Mouse (Mus musculus) megakaryocyte-erythroid progenitor cell, adult 5-6 weeks (primary cell): ENCODE results near the gene Unk. TPM values are rescaled to one million over a fixed set of nuclear protein-coding genes. Genes with fewer than 3 reads are reported as not detected.
A peak's percentile ranks its signal among the peaks of the same experiment; 100 is the strongest.
"Not testable (repeated sequence)": the region's sequence is repeated elsewhere in the genome, so short reads cannot be mapped to it uniquely, and the experiment has no call there.

Experiments
- ATAC-seq: replicated peaks from 2 replicates; pipeline ENCODE4 v1.8.0; 2016; ENCODE audit warnings: mild to moderate bottlenecking, inconsistent platforms; ENCODE audit not compliant: severe bottlenecking, poor library complexity, low FRiP score, low TSS enrichment
- total RNA-seq, 2 experiments: library from RNA; stranded (forward) in 1 of 2; stranded (reverse) in 1 of 2; fragments of 200-1000, 215-1000 nt in 1 of 2; fragments of >200 nt in 1 of 2; fragmentation: Nextera tagmentation in 1 of 2; gene quantifications; 2 replicates each; pipeline ENCODE4 v1.2.3; 2014 to 2017

The Unk gene
- total RNA-seq, 2 experiments from 2014 or later, result 11.0 to 27.0 TPM

- no peak for ATAC-seq
These were observed 21.2 kb upstream of the Unk start for GRCm38 (mm10) chr11:116008832-116009375.

- ATAC-seq, result no peak
These were observed 20.5 kb upstream of the Unk start for GRCm38 (mm10) chr11:116009661-116010060.

GRCm38 (mm10) chr11:116010146-116010545 is 20.0 kb upstream of the Unk start:
- ATAC-seq, result no peak

GRCm38 (mm10) chr11:116010948-116011347 is 19.2 kb upstream of the Unk start:
- ATAC-seq, result no peak

GRCm38 (mm10) chr11:116011529-116012261 is 18.4 kb upstream of the Unk start:
- ATAC-seq, result no peak

- ATAC-seq, result peak; percentile 73
These were observed 17.7 kb upstream of the Unk start, which contains the start of gene Galk1 for GRCm38 (mm10) chr11:116012262-116012947. Gene Galk1, minus strand, starts transcription at chr11:116012719.

GRCm38 (mm10) chr11:116014821-116015220 is 15.3 kb upstream of the Unk start:
- ATAC-seq, result peak; percentile 49

- peak; percentile 43 for ATAC-seq
These were observed 12.0 kb upstream of the Unk start for GRCm38 (mm10) chr11:116018106-116018505.

GRCm38 (mm10) chr11:116018867-116019266 is 11.3 kb upstream of the Unk start:
- ATAC-seq, result not testable (repeated sequence)

GRCm38 (mm10) chr11:116019360-116019791 is 10.7 kb upstream of the Unk start:
- ATAC-seq, result no peak

GRCm38 (mm10) chr11:116019976-116020411 is 10.1 kb upstream of the Unk start:
- ATAC-seq, result no peak

- ATAC-seq, result no peak
These were observed 9.6 kb upstream of the Unk start for GRCm38 (mm10) chr11:116020519-116020922.

GRCm38 (mm10) chr11:116021328-116022220 is 8.5 kb upstream of the Unk start:
- ATAC-seq, result no peak

GRCm38 (mm10) chr11:116022256-116022780 is 7.8 kb upstream of the Unk start:
- ATAC-seq, result no peak

GRCm38 (mm10) chr11:116023074-116023770 is 6.9 kb upstream of the Unk start:
- ATAC-seq, result not testable (repeated sequence)

GRCm38 (mm10) chr11:116023771-116024355 is 6.3 kb upstream of the Unk start:
- peak; percentile 35 for ATAC-seq

GRCm38 (mm10) chr11:116024356-116024808 is 5.7 kb upstream of the Unk start:
- ATAC-seq, result peak; percentile 87
